ENCODE assay signal across 20 mouse cellular contexts in genomic region chr10:111139170-111139569, GRCm38 (mm10). TPM values are rescaled to one million over a fixed set of nuclear protein-coding genes. Genes with fewer than 3 reads are reported as not detected.
DNase-seq lines count a peak whose midpoint lies in the region; ATAC-seq and TF ChIP-seq lines count a peak whose summit lies in the region.
"Had no signal": no experiment of that assay in that cellular context is flagged by ENCODE, and none has a peak within 500 bp of the region (broad histone marks: within the 10 kb centered on the region; RNA-seq: fewer than 3 reads in every experiment).

No protein-coding gene starts in this region.

- no peaks in the 10 kb centered on the region for H3K9me3 ChIP-seq in heart, embryonic 13.5 days
- no peaks in the 10 kb centered on the region for H3K9me3 ChIP-seq in heart, postnatal 0 days (replicated peaks; ENCODE audit: control insufficient read depth, low read length)
- H3K9me3 ChIP-seq in heart, embryonic 10.5 days = no peaks in the 10 kb centered on the region
- no peaks in the 10 kb centered on the region for H3K9me3 ChIP-seq in kidney, embryonic 16.5 days (ENCODE audit: low read length)
- H3K9me3 ChIP-seq in neural tube, embryonic 15.5 days (replicated peaks) = no peaks in the 10 kb centered on the region
- H3K9me3 ChIP-seq: embryonic facial prominence, embryonic 12.5 days; forebrain, embryonic 15.5 days; hindbrain, embryonic 13.5 days had no signal

- 38% methylated on average over 1 of the region's 1 CpGs for WGBS in heart, embryonic 13.5 days
- 72% methylated on average over 1 of the region's 1 CpGs for WGBS in heart, adult 2 months
- WGBS in heart, postnatal 0 days = 37% methylated on average over 1 of the region's 1 CpGs
- 54% methylated on average over 1 of the region's 1 CpGs for WGBS in heart, embryonic 10.5 days
- 69% methylated on average over 1 of the region's 1 CpGs for WGBS in kidney, embryonic 16.5 days
- WGBS in neural tube, embryonic 15.5 days = 76% methylated on average over 1 of the region's 1 CpGs

- H3K27me3 ChIP-seq in heart, embryonic 13.5 days (replicated peaks) = no peaks in the 10 kb centered on the region
- no peaks in the 10 kb centered on the region for H3K27me3 ChIP-seq in heart, adult 2 months (ENCODE audit: control insufficient read depth, insufficient read depth, low read length)
- H3K27me3 ChIP-seq in heart, postnatal 0 days (ENCODE audit: control insufficient read depth, insufficient read depth, low read length) = no peaks in the 10 kb centered on the region
- no peaks in the 10 kb centered on the region for H3K27me3 ChIP-seq in heart, embryonic 10.5 days (ENCODE audit: insufficient read depth, poor library complexity, severe bottlenecking)
- H3K27me3 ChIP-seq in kidney, embryonic 16.5 days (ENCODE audit: insufficient read depth, low read length) = no peaks in the 10 kb centered on the region
- H3K27me3 ChIP-seq in neural tube, embryonic 15.5 days (replicated peaks) = no peaks in the 10 kb centered on the region
- H3K27me3 ChIP-seq: CH12.LX; embryonic facial prominence, embryonic 12.5 days; forebrain, embryonic 15.5 days; hindbrain, embryonic 13.5 days; Patski had no signal

- H3K4me1 ChIP-seq in heart, embryonic 13.5 days = peaks cover 42% of the 10 kb centered on the region
- no peaks in the 10 kb centered on the region for H3K4me1 ChIP-seq in heart, adult 2 months (ENCODE audit: control insufficient read depth, insufficient read depth, low read length)
- 0 out of 2 replicates have a peak, but pooled peaks cover 17% of the 10 kb centered on the region for H3K4me1 ChIP-seq in heart, postnatal 0 days (ENCODE audit: control insufficient read depth, insufficient read depth)
- no peaks in the 10 kb centered on the region for H3K4me1 ChIP-seq in heart, embryonic 10.5 days
- peaks cover 7% of the 10 kb centered on the region; the same call in 1 of the 2 replicates for H3K4me1 ChIP-seq in kidney, embryonic 16.5 days (ENCODE audit: insufficient read depth, low read length)
- no peaks in the 10 kb centered on the region for H3K4me1 ChIP-seq in neural tube, embryonic 15.5 days
- H3K4me1 ChIP-seq: embryonic facial prominence, embryonic 12.5 days; forebrain, embryonic 15.5 days; hindbrain, embryonic 13.5 days had no signal

- H3K9ac ChIP-seq in heart, embryonic 13.5 days = no peak overlapping the region
- H3K9ac ChIP-seq in heart, adult 2 months (ENCODE audit: low read depth, low read length) = no peak overlapping the region
- no peak overlapping the region for H3K9ac ChIP-seq in heart, postnatal 0 days (replicated peaks; ENCODE audit: low read depth, low read length)
- H3K9ac ChIP-seq in kidney, embryonic 16.5 days (replicated peaks; ENCODE audit: low read length) = no peak overlapping the region
- H3K9ac ChIP-seq in neural tube, embryonic 15.5 days (replicated peaks) = no peak overlapping the region
- H3K9ac ChIP-seq: embryonic facial prominence, embryonic 12.5 days; forebrain, embryonic 15.5 days; hindbrain, embryonic 13.5 days had no signal

- no peak for TF ChIP-seq CTCF in heart, adult 2 months (IDR thresholded peaks at IDR 0.05)
- TF ChIP-seq CTCF in heart, postnatal 0 days (IDR thresholded peaks at IDR 0.05; ENCODE audit: low read depth) = no peak

- no peak overlapping the region for H3K4me3 ChIP-seq in heart, embryonic 13.5 days
- no peak overlapping the region for H3K4me3 ChIP-seq in heart, adult 2 months
- no peak overlapping the region for H3K4me3 ChIP-seq in heart, postnatal 0 days (ENCODE audit: low read depth, low read length)
- H3K4me3 ChIP-seq in heart, embryonic 10.5 days = no peak overlapping the region
- H3K4me3 ChIP-seq in kidney, embryonic 16.5 days (ENCODE audit: low read length) = no peak overlapping the region
- no peak overlapping the region for H3K4me3 ChIP-seq in neural tube, embryonic 15.5 days (replicated peaks)
- H3K4me3 ChIP-seq: embryonic facial prominence, embryonic 12.5 days; forebrain, embryonic 15.5 days; hindbrain, embryonic 13.5 days had no signal

- H3K27ac ChIP-seq in heart, embryonic 13.5 days (replicated peaks) = peak overlapping the region; percentile 83
- no peak overlapping the region for H3K27ac ChIP-seq in heart, adult 2 months
- H3K27ac ChIP-seq in heart, postnatal 0 days (ENCODE audit: low read depth) = peak overlapping the region; percentile 74
- no peak overlapping the region for H3K27ac ChIP-seq in heart, embryonic 10.5 days
- H3K27ac ChIP-seq in kidney, embryonic 16.5 days (ENCODE audit: low read length) = peak overlapping the region; percentile 68; the same call in 1 of the 2 replicates
- H3K27ac ChIP-seq in neural tube, embryonic 15.5 days (replicated peaks) = no peak overlapping the region
- H3K27ac ChIP-seq: embryonic facial prominence, embryonic 12.5 days; forebrain, embryonic 15.5 days; hindbrain, embryonic 13.5 days; hindbrain, postnatal 0 days had no signal

- H3K79me2 ChIP-seq in heart, adult 2 months (replicated peaks; ENCODE audit: control insufficient read depth, insufficient read depth, low read length) = no peaks in the 10 kb centered on the region

- H3K36me3 ChIP-seq in heart, embryonic 13.5 days = no peaks in the 10 kb centered on the region
- H3K36me3 ChIP-seq in heart, adult 2 months (ENCODE audit: control insufficient read depth, insufficient read depth, low read length) = no peaks in the 10 kb centered on the region
- no peaks in the 10 kb centered on the region for H3K36me3 ChIP-seq in heart, postnatal 0 days (replicated peaks; ENCODE audit: control insufficient read depth, insufficient read depth, low read length)
- H3K36me3 ChIP-seq in heart, embryonic 10.5 days = no peaks in the 10 kb centered on the region
- no peaks in the 10 kb centered on the region for H3K36me3 ChIP-seq in kidney, embryonic 16.5 days (ENCODE audit: insufficient read depth, low read length)
- H3K36me3 ChIP-seq in neural tube, embryonic 15.5 days = no peaks in the 10 kb centered on the region
- H3K36me3 ChIP-seq: embryonic facial prominence, embryonic 12.5 days; forebrain, embryonic 15.5 days; hindbrain, embryonic 13.5 days had no signal

- ATAC-seq in heart, embryonic 13.5 days (ENCODE audit: extremely low read depth, insufficient number of reproducible peaks, low FRiP score, low TSS enrichment) = no peak
- no peak for ATAC-seq in heart, postnatal 0 days (ENCODE audit: insufficient read depth, low read depth)
- peak; percentile 59; the same call in 1 of the 2 replicates for ATAC-seq in kidney, embryonic 16.5 days (ENCODE audit: low FRiP score, low TSS enrichment)
- ATAC-seq in neural tube, embryonic 15.5 days (ENCODE audit: low FRiP score) = no peak
- ATAC-seq: activated CD4-positive, CD25-positive, alpha-beta regulatory T cell, adult 4 months; forebrain, embryonic 15.5 days; hindbrain, postnatal 0 days; Patski had no signal

- intact Hi-C loops in heart, adult 2 months (cut with DNase I) = no loop called here

- H3K4me2 ChIP-seq in heart, embryonic 13.5 days = no peak overlapping the region
- no peak overlapping the region for H3K4me2 ChIP-seq in heart, postnatal 0 days (ENCODE audit: low read depth, low read length)
- H3K4me2 ChIP-seq in kidney, embryonic 16.5 days (replicated peaks; ENCODE audit: low read depth, low read length) = no peak overlapping the region
- no peak overlapping the region for H3K4me2 ChIP-seq in neural tube, embryonic 15.5 days
- H3K4me2 ChIP-seq: embryonic facial prominence, embryonic 12.5 days; forebrain, embryonic 15.5 days; hindbrain, embryonic 13.5 days had no signal

- TF ChIP-seq EP300 in heart, adult 2 months (IDR thresholded peaks at IDR 0.05; ENCODE audit: insufficient read depth, low read depth, low read length) = no peak
- TF ChIP-seq EP300 in heart, postnatal 0 days (IDR thresholded peaks at IDR 0.05; ENCODE audit: low read depth) = no peak

- no peak for TF ChIP-seq POLR2A in heart, adult 2 months (IDR thresholded peaks at IDR 0.05; ENCODE audit: insufficient read depth, low read depth, low read length)

- DNase-seq in heart, adult 2 months = no peak
- no peak for DNase-seq in heart, postnatal 0 days (ENCODE audit: low spot score)
- no peak for DNase-seq in heart, embryonic 10.5 days (ENCODE audit: low spot score)
- DNase-seq in kidney, adult 18-20 months = no peak
- DNase-seq in kidney, postnatal 25 days = peak; percentile 29 to 55
- DNase-seq: adrenal gland, postnatal 14 days; cerebellum, adult 11-12 months; cerebellum, adult 9-10 months; cerebellum, postnatal 25 days; gastrocnemius, postnatal 36 days had no signal

RNA-seq across cellular contexts. Expression of gene Osbpl8, which starts 25.4 kb away (rescaled TPM):
- polyA plus RNA-seq in heart, embryonic 13.5 days (2015; fragmentation: Nextera tagmentation; extraction: Ambion mirVana) = 22.5 and 26.4 TPM in 2 replicates
- total RNA-seq in heart, adult 2 months (2021) = 10 to 100 TPM; 70.0 to 73.7 TPM
- 10.9 and 23.9 TPM in 2 replicates for polyA plus RNA-seq in heart, adult 2 months (2012; rRNA removed)
- total RNA-seq in heart, postnatal 0 days (2014; rRNA removed; ENCODE audit: low replicate concordance) = 110 and 114 TPM in 2 replicates
- polyA plus RNA-seq in heart, postnatal 0 days (2015; fragmentation: Nextera tagmentation; extraction: Ambion mirVana) = 26.3 and 30.8 TPM in 2 replicates
- 11.5 and 18.2 TPM in 2 replicates for polyA plus RNA-seq in heart, embryonic 10.5 days (2016; fragmentation: Nextera tagmentation; extraction: Ambion mirVana)
- 7.1 and 8.6 TPM in 2 replicates for polyA plus RNA-seq in kidney, embryonic 16.5 days (2015; fragmentation: Nextera tagmentation; extraction: Ambion mirVana)
- 14.1 and 16.0 TPM in 2 replicates for polyA plus RNA-seq in neural tube, embryonic 15.5 days (2015; fragmentation: Nextera tagmentation; extraction: Ambion mirVana)

Comparison
In these comparisons a context has a peak if more than half of its experiments do, and no peak if none do; other contexts are left out.
1. H3K27ac ChIP-seq: peak in heart, embryonic 13.5 days (single experiment), heart, postnatal 0 days (single experiment) and kidney, embryonic 16.5 days (single experiment); none in heart, adult 2 months (single experiment), heart, embryonic 10.5 days (single experiment) and neural tube, embryonic 15.5 days (single experiment).
2. DNase-seq: peak in kidney, postnatal 25 days (2 of 2); none in heart, adult 2 months (0 of 2), heart, postnatal 0 days (single experiment), heart, embryonic 10.5 days (single experiment) and kidney, adult 18-20 months (single experiment).